Mouse (Mus musculus): ENCODE data around the gene Fblim1.

DNA sequence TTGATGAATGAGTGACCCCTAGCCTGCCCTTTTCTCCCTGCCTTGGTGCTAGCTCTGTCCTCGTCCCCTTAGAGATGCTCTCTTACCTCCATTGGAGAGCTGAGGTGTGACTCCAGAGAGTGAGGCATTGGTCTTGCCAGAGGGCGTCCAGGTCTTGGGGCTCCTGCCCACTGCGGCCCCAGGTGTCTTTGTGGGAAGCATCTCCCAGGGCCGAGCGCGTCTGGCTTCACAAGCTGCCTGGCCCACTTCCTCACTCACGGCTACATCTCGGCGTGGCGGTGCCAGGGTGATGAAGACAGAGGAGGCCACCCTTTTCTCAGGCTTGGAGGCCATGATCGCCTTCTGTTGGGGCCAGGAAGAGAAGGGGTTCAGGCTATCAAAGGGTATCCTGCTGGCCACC is 10.8 kb downstream of the Fblim1 start:
- TF ChIP-seq CTCF (IDR thresholded peaks at IDR 0.05; ENCODE audit: insufficient read depth, low read length), result no peak
- TF ChIP-seq POLR2A (IDR thresholded peaks at IDR 0.05; ENCODE audit: borderline replicate concordance, extremely low read depth, low read depth, low read length), result no peak

Data from lung, adult 2 months (tissue).